Mouse (Mus musculus) ES-Bruce4 (cell line): ENCODE measurements around the gene C87499.

Experiments
- CTCF ChIP-seq: IDR thresholded peaks from one replicate; pipeline ENCODE4 v1.8.1; 2011; ENCODE audit warnings: low read depth, low read length
- POLR2A ChIP-seq: IDR thresholded peaks from one replicate; pipeline ENCODE4 v1.8.1; 2011; ENCODE audit warnings: low read length; ENCODE audit not compliant: insufficient read depth

- TF ChIP-seq CTCF, result no peak
- no peak for TF ChIP-seq POLR2A
Measured at GRCm38 (mm10) chr4:88653644-88654043, 19.4 kb upstream of the C87499 start.
